ENCODE assay signal across 12 mouse cellular contexts in the genomic region with DNA sequence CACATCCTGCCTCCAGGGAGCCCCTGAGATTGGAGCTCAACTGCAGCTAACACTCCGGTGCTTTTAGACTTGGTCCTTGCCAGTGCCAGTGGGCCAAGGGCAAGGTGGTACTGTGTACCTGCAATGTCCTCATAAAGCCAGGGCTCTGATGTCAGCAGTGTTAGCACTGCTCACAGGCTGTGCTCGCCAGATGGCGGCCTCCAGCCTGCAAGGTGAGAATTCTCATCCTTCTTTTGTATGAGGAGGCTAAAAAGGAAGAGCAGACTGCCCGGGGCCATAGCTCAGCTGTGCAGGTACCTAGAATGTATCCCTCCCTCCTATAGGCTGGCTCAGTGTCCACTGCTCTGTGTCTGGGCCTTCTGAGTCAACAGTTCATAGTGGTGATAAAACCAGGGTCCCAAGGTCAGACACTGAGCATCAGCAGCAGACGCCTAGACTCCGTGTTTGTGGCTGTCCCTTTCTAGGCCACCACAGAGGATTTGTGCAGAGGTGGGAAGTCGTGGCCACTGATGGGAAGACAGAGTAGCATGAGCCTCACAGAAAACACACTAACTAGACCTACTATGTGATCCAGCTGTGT.
A peak's percentile ranks its signal among the peaks of the same experiment; 100 is the strongest.
DNase-seq lines count a peak whose midpoint lies in the region; ATAC-seq and TF ChIP-seq lines count a peak whose summit lies in the region.
"Had no signal": no experiment of that assay in that cellular context is flagged by ENCODE, and none has a peak within 500 bp of the region (broad histone marks: within the 10 kb centered on the region; RNA-seq: fewer than 3 reads in every experiment).

No protein-coding gene starts in this region.

- no peak for TF ChIP-seq CTCF in intestine, postnatal 0 days (IDR thresholded peaks at IDR 0.05; ENCODE audit: low read depth)
- TF ChIP-seq CTCF in hindbrain, postnatal 0 days (IDR thresholded peaks at IDR 0.05; ENCODE audit: low read depth), result no peak

- no peak overlapping the region for H3K4me2 ChIP-seq in intestine, postnatal 0 days (replicated peaks; ENCODE audit: low read depth)
- no peak overlapping the region for H3K4me2 ChIP-seq in intestine, embryonic 16.5 days (ENCODE audit: low read depth, low read length)
- H3K4me2 ChIP-seq in hindbrain, postnatal 0 days (ENCODE audit: low read depth, low read length), result no peak overlapping the region
- H3K4me2 ChIP-seq in liver, embryonic 11.5 days, result no peak overlapping the region

- H3K27ac ChIP-seq in intestine, postnatal 0 days (ENCODE audit: low read depth, low read length), result no peak overlapping the region
- H3K27ac ChIP-seq in intestine, embryonic 16.5 days (ENCODE audit: low read length), result no peak overlapping the region
- peak overlapping the region; percentile 98 for H3K27ac ChIP-seq in hindbrain, postnatal 0 days
- H3K27ac ChIP-seq in liver, embryonic 11.5 days (ENCODE audit: low read depth, low read length), result no peak overlapping the region

- peak; percentile 39 for DNase-seq in adrenal gland, postnatal 14 days
- DNase-seq in adrenal gland, adult 8-10 months, result no peak
- DNase-seq in hindbrain, postnatal 0 days (ENCODE audit: low spot score), result no peak
- DNase-seq in yolk sac, embryonic 10.5 days (ENCODE audit: low spot score), result peak; percentile 55
- no peak for DNase-seq in liver, embryonic 11.5 days (ENCODE audit: low spot score)
- DNase-seq in gastrocnemius, adult 8-10 months (ENCODE audit: low spot score in 2 of 2), result no peak
- DNase-seq: embryo, embryonic 11 days; heart, adult 11 months; kidney, postnatal 14 days; layer of hippocampus, adult 9-11 months had no signal

- no peaks in the 10 kb centered on the region for H3K27me3 ChIP-seq in intestine, postnatal 0 days (replicated peaks; ENCODE audit: control insufficient read depth, insufficient read depth, low read length)
- H3K27me3 ChIP-seq in intestine, embryonic 16.5 days (replicated peaks; ENCODE audit: control insufficient read depth, insufficient read depth, low read length), result no peaks in the 10 kb centered on the region
- H3K27me3 ChIP-seq in hindbrain, postnatal 0 days (ENCODE audit: insufficient read depth, low read length), result no peaks in the 10 kb centered on the region
- peaks cover 8% of the 10 kb centered on the region; the same call in 1 of the 2 replicates for H3K27me3 ChIP-seq in liver, embryonic 11.5 days (replicated peaks; ENCODE audit: control insufficient read depth, insufficient read depth, low read length)

- no peak overlapping the region for H3K9ac ChIP-seq in intestine, postnatal 0 days (ENCODE audit: low read depth, low read length)
- H3K9ac ChIP-seq in intestine, embryonic 16.5 days (ENCODE audit: low read depth, low read length), result no peak overlapping the region
- H3K9ac ChIP-seq in hindbrain, postnatal 0 days (replicated peaks; ENCODE audit: low read length), result no peak overlapping the region; the same call in 1 of the 2 replicates
- no peak overlapping the region for H3K9ac ChIP-seq in liver, embryonic 11.5 days (ENCODE audit: low read depth, low read length)

- 53% methylated on average over 7 of the region's 7 CpGs for WGBS in intestine, postnatal 0 days
- WGBS in intestine, embryonic 16.5 days, result 62% methylated on average over 7 of the region's 7 CpGs
- 68% methylated on average over 7 of the region's 7 CpGs for WGBS in hindbrain, postnatal 0 days
- WGBS in liver, embryonic 11.5 days, result 58% methylated on average over 7 of the region's 7 CpGs

- no peaks in the 10 kb centered on the region for H3K4me1 ChIP-seq in intestine, postnatal 0 days (replicated peaks; ENCODE audit: control insufficient read depth, insufficient read depth, low read length)
- H3K4me1 ChIP-seq in intestine, embryonic 16.5 days (ENCODE audit: control insufficient read depth, insufficient read depth, low read length), result peaks cover 22% of the 10 kb centered on the region
- peaks cover 42% of the 10 kb centered on the region for H3K4me1 ChIP-seq in hindbrain, postnatal 0 days (ENCODE audit: insufficient read depth, low read length)
- no peaks in the 10 kb centered on the region for H3K4me1 ChIP-seq in liver, embryonic 11.5 days (replicated peaks; ENCODE audit: control insufficient read depth, insufficient read depth, low read length)

- no peak overlapping the region for H3K4me3 ChIP-seq in intestine, postnatal 0 days (ENCODE audit: low read depth, low read length)
- H3K4me3 ChIP-seq in intestine, embryonic 16.5 days (ENCODE audit: low read length), result no peak overlapping the region
- H3K4me3 ChIP-seq in hindbrain, postnatal 0 days (ENCODE audit: low read length), result no peak overlapping the region
- no peak overlapping the region for H3K4me3 ChIP-seq in liver, embryonic 11.5 days (ENCODE audit: low read depth, low read length)

- ATAC-seq in intestine, postnatal 0 days, result 0 out of 2 replicates have a peak, but pooled peaks have one; percentile 9
- ATAC-seq in intestine, embryonic 16.5 days, result no peak
- ATAC-seq in hindbrain, postnatal 0 days, result no peak
- no peak for ATAC-seq in liver, embryonic 11.5 days (replicated peaks; ENCODE audit: low FRiP score)

- H3K9me3 ChIP-seq in intestine, postnatal 0 days (ENCODE audit: control insufficient read depth), result no peaks in the 10 kb centered on the region
- H3K9me3 ChIP-seq in intestine, embryonic 16.5 days (ENCODE audit: control insufficient read depth, low read length), result no peaks in the 10 kb centered on the region
- H3K9me3 ChIP-seq in hindbrain, postnatal 0 days (ENCODE audit: low read length), result no peaks in the 10 kb centered on the region
- no peaks in the 10 kb centered on the region for H3K9me3 ChIP-seq in liver, embryonic 11.5 days (ENCODE audit: control insufficient read depth, low read length)

- no peaks in the 10 kb centered on the region for H3K36me3 ChIP-seq in intestine, postnatal 0 days (ENCODE audit: control insufficient read depth, insufficient read depth)
- no peaks in the 10 kb centered on the region for H3K36me3 ChIP-seq in intestine, embryonic 16.5 days (ENCODE audit: control insufficient read depth, insufficient read depth, low read length)
- no peaks in the 10 kb centered on the region for H3K36me3 ChIP-seq in hindbrain, postnatal 0 days (ENCODE audit: insufficient read depth, low read length)
- no peaks in the 10 kb centered on the region for H3K36me3 ChIP-seq in liver, embryonic 11.5 days (ENCODE audit: control insufficient read depth, insufficient read depth, low read length)

Comparison
In these comparisons a context has a peak if more than half of its experiments do, and no peak if none do; other contexts are left out.
1. DNase-seq: peak in adrenal gland, postnatal 14 days (single experiment) and yolk sac, embryonic 10.5 days (single experiment); none in adrenal gland, adult 8-10 months (single experiment), hindbrain, postnatal 0 days (single experiment), liver, embryonic 11.5 days (single experiment) and gastrocnemius, adult 8-10 months (0 of 2).